Mouse (Mus musculus) telencephalon, adult 2 months (tissue): ENCODE results near the gene Nupr1l.
"Not testable (repeated sequence)": the region's sequence is repeated elsewhere in the genome, so short reads cannot be mapped to it uniquely, and the experiment has no call there.

Experiments used
- DNase-seq: peaks from one replicate; pipeline ENCODE4 v3.0.0-alpha.2; 2011; ENCODE audit warnings: low read depth, low spot score

Nupr1l gene

GRCm38 (mm10) chr5:129908242-129908965, at the start of gene Nupr1l:
Gene Nupr1l (plus strand): TSS chr5:129908540.
- peak; percentile 55 for DNase-seq

GRCm38 (mm10) chr5:129862325-129862724, 46.0 kb upstream of the Nupr1l start:
- no peak for DNase-seq

- no peak for DNase-seq
Measured at GRCm38 (mm10) chr5:129864467-129864866, 43.9 kb upstream of the Nupr1l start.

- DNase-seq, result no peak
Measured at GRCm38 (mm10) chr5:129865841-129866240, 42.5 kb upstream of the Nupr1l start.

GRCm38 (mm10) chr5:129869238-129869995, 38.9 kb upstream of the Nupr1l start:
- no peak for DNase-seq

- DNase-seq, result no peak
Measured at GRCm38 (mm10) chr5:129871238-129871637, 37.1 kb upstream of the Nupr1l start.

- DNase-seq, result no peak
Measured at GRCm38 (mm10) chr5:129873942-129874341, 34.4 kb upstream of the Nupr1l start.

GRCm38 (mm10) chr5:129875098-129875497, 33.2 kb upstream of the Nupr1l start:
- no peak for DNase-seq

- DNase-seq, result peak; percentile 16
Measured at GRCm38 (mm10) chr5:129877731-129878455, 30.4 kb upstream of the Nupr1l start.

GRCm38 (mm10) chr5:129878946-129879345, 29.4 kb upstream of the Nupr1l start:
- no peak for DNase-seq

- DNase-seq, result no peak
Measured at GRCm38 (mm10) chr5:129879888-129880287, 28.5 kb upstream of the Nupr1l start.

GRCm38 (mm10) chr5:129886271-129886670, 22.1 kb upstream of the Nupr1l start:
- no peak for DNase-seq

GRCm38 (mm10) chr5:129886911-129887636, 21.3 kb upstream of the Nupr1l start, which contains the start of gene Chchd2:
Gene Chchd2 (minus strand): TSS chr5:129887470.
- DNase-seq, result peak; percentile 99

GRCm38 (mm10) chr5:129890390-129890789, 17.9 kb upstream of the Nupr1l start:
- not testable (repeated sequence) for DNase-seq

- DNase-seq, result peak; percentile 95
Measured at GRCm38 (mm10) chr5:129895198-129896088, 12.9 kb upstream of the Nupr1l start, which contains the start of gene Zbed5. Gene Zbed5 (plus strand): TSS chr5:129895723.

- DNase-seq, result no peak
Measured at GRCm38 (mm10) chr5:129898449-129898848, 9.9 kb upstream of the Nupr1l start, which contains the start of gene Phkg1. Gene Phkg1 (minus strand): TSS chr5:129898549.

GRCm38 (mm10) chr5:129907775-129908174, 565 bp upstream of the Nupr1l start:
- DNase-seq, result no peak

GRCm38 (mm10) chr5:129909147-129909546, 807 bp downstream of the Nupr1l start:
- DNase-seq, result no peak

GRCm38 (mm10) chr5:129909591-129909990, 1.3 kb downstream of the Nupr1l start:
- no peak for DNase-seq

- DNase-seq, result no peak
Measured at GRCm38 (mm10) chr5:129914024-129914423, 5.7 kb downstream of the Nupr1l start.
